Mouse (Mus musculus) limb, embryonic 14.5 days (tissue): ENCODE measurements around the gene Zbtb17. TPM values are rescaled to one million over a fixed set of nuclear protein-coding genes. Genes with fewer than 3 reads are reported as not detected.

Experiments
- ATAC-seq: fragments of 200-750 bp; cut with Nextera tagmentation; 2 replicates; pipeline ENCODE4 v1.8.0; 2017; ENCODE audit warnings: low read depth, moderate number of reproducible peaks, moderate TSS enrichment; ENCODE audit not compliant: low FRiP score
- DNase-seq: peaks from one replicate; pipeline ENCODE4 v3.0.0-alpha.2; 2015; ENCODE audit warnings: low spot score
- H3K27ac ChIP-seq: fragments of 300-500 bp; sonication (generic); replicated peaks from 2 replicates; pipeline ENCODE4 v1.5.1; 2014; ENCODE audit warnings: low read depth, mild to moderate bottlenecking, low read length, moderate library complexity, mixed read lengths
- H3K27me3 ChIP-seq: fragments of 300-500 bp; sonication (generic); 2 replicates; pipeline ENCODE4 v1.6.1; 2014; ENCODE audit warnings: low read length, mixed read lengths; ENCODE audit not compliant: control insufficient read depth, insufficient read depth
- H3K36me3 ChIP-seq: fragments of 300-500 bp; sonication (generic); 2 replicates; pipeline ENCODE4 v1.6.1; 2014; ENCODE audit warnings: mild to moderate bottlenecking, low read length, moderate library complexity, mixed read lengths; ENCODE audit not compliant: control insufficient read depth, insufficient read depth
- H3K4me1 ChIP-seq: fragments of 300-500 bp; sonication (generic); 2 replicates; pipeline ENCODE4 v1.6.1; 2014; ENCODE audit warnings: antibody characterized with exemption, low read length, mixed read lengths; ENCODE audit not compliant: control insufficient read depth, insufficient read depth
- H3K4me2 ChIP-seq: fragments of 300-500 bp; sonication (generic); replicated peaks from 2 replicates; pipeline ENCODE4 v1.6.1; 2014; ENCODE audit warnings: low read depth, mild to moderate bottlenecking, low read length, moderate library complexity; ENCODE audit not compliant: severe bottlenecking
- H3K4me3 ChIP-seq: fragments of 300-500 bp; sonication (generic); replicated peaks from 2 replicates; pipeline ENCODE4 v1.5.1; 2014; ENCODE audit warnings: low read length
- H3K9ac ChIP-seq: fragments of 300-500 bp; sonication (generic); 2 replicates; pipeline ENCODE4 v1.6.1; 2014; ENCODE audit warnings: mild to moderate bottlenecking, low read depth, low read length, moderate library complexity; ENCODE audit not compliant: severe bottlenecking
- H3K9me3 ChIP-seq: fragments of 300-500 bp; sonication (generic); 2 replicates; pipeline ENCODE4 v1.6.1; 2016; ENCODE audit warnings: low read length; ENCODE audit not compliant: control insufficient read depth
- POLR2A ChIP-seq: fragments of 200-500 bp; IDR thresholded peaks from 2 replicates; pipeline ENCODE4 v1.8.0; 2012; ENCODE audit warnings: inconsistent platforms, mild to moderate bottlenecking, moderate library complexity, borderline replicate concordance; ENCODE audit not compliant: insufficient read depth, insufficient read length; ENCODE audit errors: extremely low read depth
- WGBS: fragments of 180-500 bp; shearing (Covaris S2); extraction: QIAGEN DNeasy Blood & Tissue Kit; methylation state at CpG from one replicate; pipeline ENCODE4 v1.1.7; 2014; 5-methylcytosine and 5-hydroxymethylcytosine counted together
- polyA plus RNA-seq, 2 experiments: library from polyadenylated mRNA; depleted of rRNA in 1 of 2; stranded (reverse) in 1 of 2; unstranded in 1 of 2; fragments of >200 nt; fragmentation: Nextera tagmentation in 1 of 2; extraction: Ambion mirVana in 1 of 2; gene quantifications; 2 replicates each; pipeline versions ENCODE4 v1.2.1 to v1.2.3; 2012 to 2014

Zbtb17 gene
- polyA plus RNA-seq, 2 experiments = 29.0 to 48.5 TPM

- no peaks in the 10 kb centered on the region for H3K4me1 ChIP-seq
- H3K9ac ChIP-seq = no peak overlapping the region
- H3K4me3 ChIP-seq = no peak overlapping the region
- H3K4me2 ChIP-seq = no peak overlapping the region
- H3K36me3 ChIP-seq = peaks cover 98% of the 10 kb centered on the region
- ATAC-seq (no peak), DNase-seq (no peak)
- H3K9me3 ChIP-seq = no peaks in the 10 kb centered on the region
- no peaks in the 10 kb centered on the region for H3K27me3 ChIP-seq
- WGBS = 86% methylated on average over 9 of the region's 9 CpGs
- no peak for TF ChIP-seq POLR2A
- H3K27ac ChIP-seq = no peak overlapping the region
Measured at GRCm38 (mm10) chr4:141469343-141469742, 24.9 kb downstream of the Zbtb17 start.

- Histone ChIP-seq H3K4me2 (no peak overlapping the region), H3K9ac (no peak overlapping the region), H3K9me3 (no peaks in the 10 kb centered on the region), H3K36me3 (peaks cover 98% of the 10 kb centered on the region), H3K4me3 (no peak overlapping the region), H3K27ac (no peak overlapping the region), H3K27me3 (no peaks in the 10 kb centered on the region), H3K4me1 (no peaks in the 10 kb centered on the region)
- no peak for TF ChIP-seq POLR2A
- 96% methylated on average over 16 of the region's 16 CpGs for WGBS
- no peak for DNase-seq
- no peak for ATAC-seq
Measured at GRCm38 (mm10) chr4:141471491-141471890, 27.0 kb downstream of the Zbtb17 start.

GRCm38 (mm10) chr4:141472641-141473321 is 28.3 kb downstream of the Zbtb17 start:
- H3K4me2 ChIP-seq = no peak overlapping the region
- no peaks in the 10 kb centered on the region for H3K27me3 ChIP-seq
- H3K36me3 ChIP-seq = peaks cover 98% of the 10 kb centered on the region
- no peak overlapping the region for H3K4me3 ChIP-seq
- no peak for TF ChIP-seq POLR2A
- DNase-seq (no peak), ATAC-seq (no peak)
- H3K4me1 ChIP-seq = no peaks in the 10 kb centered on the region
- no peak overlapping the region for H3K27ac ChIP-seq
- no peak overlapping the region for H3K9ac ChIP-seq
- no peaks in the 10 kb centered on the region for H3K9me3 ChIP-seq
- 87% methylated on average over 32 of the region's 32 CpGs for WGBS

- no peak for ATAC-seq
Measured at GRCm38 (mm10) chr4:141474431-141474830, 30.0 kb downstream of the Zbtb17 start.

GRCm38 (mm10) chr4:141477681-141478102 is 33.2 kb downstream of the Zbtb17 start:
- Histone ChIP-seq H3K4me1 (no peaks in the 10 kb centered on the region), H3K27me3 (no peaks in the 10 kb centered on the region), H3K4me2 (no peak overlapping the region), H3K9ac (no peak overlapping the region), H3K4me3 (no peak overlapping the region), H3K27ac (peak overlapping the region; percentile 55; the same call in 1 of the 2 replicates), H3K36me3 (peaks cover 96% of the 10 kb centered on the region), H3K9me3 (no peaks in the 10 kb centered on the region)
- DNase-seq = peak; percentile 49
- WGBS = 82% methylated on average over 16 of the region's 16 CpGs
- peak; percentile 64; the same call in 1 of the 2 replicates for ATAC-seq
- no peak for TF ChIP-seq POLR2A

More at GRCm38 (mm10) chr4:141474431-141474830, 30.0 kb downstream of the Zbtb17 start:
- 92% methylated on average over 19 of the region's 19 CpGs for WGBS
- no peak for TF ChIP-seq POLR2A
- no peak overlapping the region for H3K4me3 ChIP-seq
- H3K27me3 ChIP-seq = no peaks in the 10 kb centered on the region
- no peak for DNase-seq
- no peak overlapping the region for H3K9ac ChIP-seq
- peaks cover 99% of the 10 kb centered on the region for H3K36me3 ChIP-seq
- H3K9me3 ChIP-seq = no peaks in the 10 kb centered on the region
- H3K4me1 ChIP-seq = no peaks in the 10 kb centered on the region
- H3K4me2 ChIP-seq = no peak overlapping the region
- no peak overlapping the region for H3K27ac ChIP-seq
